Mouse (Mus musculus) MEL (cell line): ENCODE results near the gene Fbxl15. TPM values are rescaled to one million over a fixed set of nuclear protein-coding genes. Genes with fewer than 3 reads are reported as not detected.

ENCODE experiments used
- DNase-seq: peaks from one replicate; pipeline ENCODE4 v3.0.0; 2011; ENCODE audit warnings: low read depth, low spot score
- H3K27ac ChIP-seq: 2 replicates; pipeline ENCODE4 v1.5.1; 2012; ENCODE audit warnings: low read depth, mild to moderate bottlenecking, control low read depth, low read length, moderate library complexity; ENCODE audit not compliant: control insufficient read depth
- H3K27me3 ChIP-seq, 2 experiments: fragments of 150-350 bp in 1 of 2; sonication (generic) in 1 of 2; 2 replicates each; pipeline ENCODE4 v1.6.1; 2012; ENCODE audit warnings: low read length in 2 of 2, mild to moderate bottlenecking in 2 of 2, improper control_type of control experiment in 1 of 2, moderate library complexity in 1 of 2; ENCODE audit not compliant: insufficient read depth in 2 of 2, control insufficient read depth in 1 of 2
- H3K36me3 ChIP-seq, 2 experiments: 2 replicates each; pipeline ENCODE4 v1.6.1; 2012 to 2014; ENCODE audit warnings: low read length in 2 of 2, improper control_type of control experiment in 1 of 2, inconsistent platforms in 1 of 2, mild to moderate bottlenecking in 1 of 2; ENCODE audit not compliant: insufficient read depth in 2 of 2, control insufficient read depth in 1 of 2
- H3K4me1 ChIP-seq, 2 experiments: fragments of 150-350 bp in 1 of 2; sonication (generic) in 1 of 2; 2 replicates each; pipeline ENCODE4 v1.6.1; 2012; ENCODE audit warnings: low read length in 2 of 2, improper control_type of control experiment in 1 of 2, mild to moderate bottlenecking in 1 of 2; ENCODE audit not compliant: insufficient read depth in 2 of 2, control insufficient read depth in 1 of 2
- H3K4me3 ChIP-seq, 2 experiments: fragments of 150-350 bp in 1 of 2; sonication (generic) in 1 of 2; 2 replicates each; pipeline ENCODE4 v1.5.1; 2012; ENCODE audit warnings: low read depth in 2 of 2, low read length in 2 of 2, mild to moderate bottlenecking in 2 of 2, moderate library complexity in 2 of 2, control low read depth in 1 of 2, improper control_type of control experiment in 1 of 2; ENCODE audit not compliant: control insufficient read depth in 1 of 2, insufficient read depth in 1 of 2
- H3K79me2 ChIP-seq: 2 replicates; pipeline ENCODE4 v1.6.1; 2012; ENCODE audit warnings: mild to moderate bottlenecking, low read length, moderate library complexity; ENCODE audit not compliant: control insufficient read depth, poor library complexity, insufficient read depth
- H3K9ac ChIP-seq: 2 replicates; pipeline ENCODE4 v1.6.1; 2012; ENCODE audit warnings: low read depth, mild to moderate bottlenecking, control low read depth, low read length, moderate library complexity; ENCODE audit not compliant: control insufficient read depth, poor library complexity, severe bottlenecking
- H3K9me3 ChIP-seq: fragments of 150-350 bp; sonication (generic); replicated peaks from 2 replicates; pipeline ENCODE4 v1.6.1; 2012; ENCODE audit warnings: mild to moderate bottlenecking, low read length, improper control_type of control experiment, moderate library complexity; ENCODE audit not compliant: insufficient read depth
- BHLHE40 ChIP-seq: IDR thresholded peaks from 2 replicates; pipeline ENCODE4 v1.6.1; 2012; ENCODE audit warnings: low read depth, mild to moderate bottlenecking, inconsistent platforms, low read length, improper control_type of control experiment, borderline replicate concordance
- CHD2 ChIP-seq: IDR thresholded peaks from 2 replicates; pipeline ENCODE4 v1.6.1; 2011; ENCODE audit warnings: low read length, improper control_type of control experiment
- CTCF ChIP-seq, 3 experiments: IDR thresholded peaks in 2 of 3; conservative IDR thresholded peaks in 1 of 3; 2 replicates each; pipeline ENCODE4 v1.5.1; 2011 to 2012; ENCODE audit warnings: low read length in 3 of 3, low read depth in 2 of 3, mild to moderate bottlenecking in 2 of 3, improper control_type of control experiment in 1 of 3, inconsistent platforms in 1 of 3, mixed read lengths in 1 of 3, moderate library complexity in 1 of 3; ENCODE audit not compliant: control insufficient read depth in 1 of 3, insufficient read depth in 1 of 3, poor library complexity in 1 of 3, severe bottlenecking in 1 of 3
- E2F4 ChIP-seq: IDR thresholded peaks from 2 replicates; pipeline ENCODE4 v1.6.1; 2011; ENCODE audit warnings: low read depth, low read length, improper control_type of control experiment, borderline replicate concordance
- EP300 ChIP-seq, 2 experiments: IDR thresholded peaks; 2 replicates each; pipeline ENCODE4 v1.6.1; 2011; ENCODE audit warnings: improper control_type of control experiment in 2 of 2, low read length in 2 of 2, low read depth in 1 of 2, mild to moderate bottlenecking in 1 of 2
- ETS1 ChIP-seq: IDR thresholded peaks from 2 replicates; pipeline ENCODE4 v1.6.1; 2012; ENCODE audit warnings: low read depth, mild to moderate bottlenecking, inconsistent platforms, low read length, improper control_type of control experiment, moderate library complexity
- GATA1 ChIP-seq: IDR thresholded peaks from 2 replicates; pipeline ENCODE4 v1.6.1; 2011; ENCODE audit warnings: low read depth, low read length, improper control_type of control experiment
- JUND ChIP-seq: IDR thresholded peaks from 2 replicates; pipeline ENCODE4 v1.6.1; 2011; ENCODE audit warnings: low read depth, mild to moderate bottlenecking, improper control_type of control experiment, low read length
- MAFK ChIP-seq: IDR thresholded peaks from 2 replicates; pipeline ENCODE4 v1.6.1; 2011; ENCODE audit warnings: low read depth, mild to moderate bottlenecking, low read length, improper control_type of control experiment, borderline replicate concordance
- MAX ChIP-seq: IDR thresholded peaks from 2 replicates; pipeline ENCODE4 v1.6.1; 2011; ENCODE audit warnings: low read length, improper control_type of control experiment
- MAZ ChIP-seq: IDR thresholded peaks from 2 replicates; pipeline ENCODE4 v1.6.1; 2012; ENCODE audit warnings: low read depth, mild to moderate bottlenecking, inconsistent platforms, low read length, improper control_type of control experiment
- MEF2A ChIP-seq: IDR thresholded peaks from 2 replicates; pipeline ENCODE4 v1.6.1; 2014; ENCODE audit warnings: low read depth, mild to moderate bottlenecking, inconsistent platforms, low read length, improper control_type of control experiment; ENCODE audit not compliant: poor library complexity, insufficient replicate concordance, severe bottlenecking; ENCODE audit errors: extremely low read depth
- MXI1 ChIP-seq: IDR thresholded peaks from 2 replicates; pipeline ENCODE4 v1.6.1; 2011; ENCODE audit warnings: mild to moderate bottlenecking, low read depth, low read length, improper control_type of control experiment
- MYB ChIP-seq: IDR thresholded peaks from 2 replicates; pipeline ENCODE4 v1.6.1; 2011; ENCODE audit warnings: mild to moderate bottlenecking, low read depth, low read length, improper control_type of control experiment
- MYC ChIP-seq: IDR thresholded peaks from 2 replicates; pipeline ENCODE4 v1.6.1; 2011; ENCODE audit warnings: low read depth, mild to moderate bottlenecking, low read length, improper control_type of control experiment, moderate library complexity
- POLR2A ChIP-seq, 2 experiments: IDR thresholded peaks; 2 replicates each; pipeline ENCODE4 v1.6.1; 2011 to 2012; ENCODE audit warnings: low read length in 2 of 2, mild to moderate bottlenecking in 2 of 2, control low read depth in 1 of 2, improper control_type of control experiment in 1 of 2, low read depth in 1 of 2, moderate library complexity in 1 of 2; ENCODE audit not compliant: control insufficient read depth in 1 of 2, insufficient read depth in 1 of 2, poor library complexity in 1 of 2
- TAL1 ChIP-seq: IDR thresholded peaks from 2 replicates; pipeline ENCODE4 v1.6.1; 2012; ENCODE audit warnings: mild to moderate bottlenecking, inconsistent platforms, low read length, moderate library complexity, mixed read lengths
- TCF12 ChIP-seq: IDR thresholded peaks from 2 replicates; pipeline ENCODE4 v1.6.1; 2014; ENCODE audit warnings: low read depth, mild to moderate bottlenecking, inconsistent platforms, low read length, improper control_type of control experiment, moderate library complexity
- USF1 ChIP-seq: IDR thresholded peaks from 2 replicates; pipeline ENCODE4 v1.6.1; 2014; ENCODE audit warnings: low read depth, mild to moderate bottlenecking, inconsistent platforms, low read length, improper control_type of control experiment, moderate library complexity
- USF2 ChIP-seq, 2 experiments: IDR thresholded peaks; 2 replicates each; pipeline ENCODE4 v1.6.1; 2011 to 2012; ENCODE audit warnings: improper control_type of control experiment in 2 of 2, low read length in 2 of 2, borderline replicate concordance in 1 of 2, inconsistent platforms in 1 of 2, low read depth in 1 of 2, mild to moderate bottlenecking in 1 of 2; ENCODE audit not compliant: insufficient read depth in 1 of 2
- ZKSCAN1 ChIP-seq: IDR thresholded peaks from 2 replicates; pipeline ENCODE4 v1.6.1; 2012; ENCODE audit warnings: low read depth, mild to moderate bottlenecking, inconsistent platforms, low read length, improper control_type of control experiment, moderate library complexity
- polyA plus RNA-seq, 2 experiments: library from polyadenylated mRNA; stranded (reverse) in 1 of 2; unstranded in 1 of 2; fragments of >175 nt in 1 of 2; fragments of >200 nt in 1 of 2; gene quantifications; 2 replicates each; pipeline versions ENCODE4 v1.2.1 to v1.2.4; 2012; ENCODE audit warnings: low replicate concordance in 2 of 2, low read depth in 1 of 2; ENCODE audit not compliant: insufficient read length in 2 of 2, insufficient read depth in 1 of 2, missing spikeins in 1 of 2
- total RNA-seq: library from RNA; depleted of rRNA; stranded (reverse); fragments of 300-350 nt; gene quantifications from 2 replicates; pipeline ENCODE4 v1.2.3, GENCODE M21; 2012

Fbxl15 gene
- total and polyA plus RNA-seq, 3 experiments: 12.7 to 13.2 TPM; not detected in 1

- TF ChIP-seq TAL1 (peak; percentile 94), GATA1 (peak; percentile 89), E2F4 (no peak), MYC (peak; percentile 86), POLR2A (IDR thresholded peaks at IDR 0.05; ENCODE audit: control insufficient read depth in 1 of 2, insufficient read depth in 1 of 2, low read depth in 1 of 2, low read length in 2 of 2, poor library complexity in 1 of 2) (peak in 1 of 2 experiments; percentile 53; a peak in 1 of 4 replicates)
- TF ChIP-seq, all 39 proteins: peak for 20
These were observed 12.9 kb upstream of the Fbxl15 start (continued) for GRCm38 (mm10) chr19:46314872-46315742.

DNA sequence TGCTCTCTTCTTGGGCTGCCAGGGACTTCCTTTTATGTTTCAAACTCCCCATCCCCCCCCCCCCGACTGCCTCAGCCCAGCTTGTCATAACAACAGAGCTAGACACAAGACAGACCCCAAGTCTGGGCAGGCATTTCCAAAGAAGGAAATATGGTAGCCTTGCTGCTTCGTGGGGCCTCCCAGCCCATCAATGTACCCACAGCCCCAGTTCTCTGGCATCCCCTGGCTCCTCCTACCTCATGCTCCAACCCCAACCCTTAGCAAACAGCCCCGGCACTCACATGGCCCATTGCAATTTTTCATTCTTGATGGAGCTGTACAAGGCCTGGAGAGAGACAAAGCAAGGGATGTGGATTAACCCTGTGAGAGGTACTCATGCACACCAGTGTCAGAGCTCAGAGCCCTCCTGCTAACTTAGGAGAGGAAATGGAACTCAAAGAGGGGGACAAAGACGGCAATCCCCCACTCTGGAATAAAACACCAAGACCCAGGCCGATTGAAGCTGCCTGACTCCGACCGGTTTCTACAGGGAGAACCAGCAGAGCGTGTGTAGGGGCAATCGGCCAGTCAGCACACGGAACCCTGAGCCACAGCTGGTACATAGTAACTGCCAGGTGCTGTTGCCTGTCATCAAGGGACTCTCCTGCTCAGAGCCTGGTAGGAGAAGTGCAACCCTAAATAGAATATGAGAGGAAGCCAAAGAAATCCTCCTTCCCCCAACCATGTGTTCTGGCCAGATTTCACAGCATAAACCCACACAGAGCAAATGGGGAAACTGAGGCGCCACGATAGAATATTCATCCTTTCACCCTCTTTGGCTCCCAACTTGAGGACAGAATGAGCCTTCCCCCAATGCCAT is 12.0 kb upstream of the Fbxl15 start:
- H3K36me3 ChIP-seq: peaks cover 0 to 16% of the 10 kb centered on the region in 2 experiments; a peak in 2 of 4 replicates
- H3K4me3 ChIP-seq: no peak overlapping the region
- H3K9ac ChIP-seq: peak overlapping the region; percentile 8; the same call in 1 of the 2 replicates
- no peaks in the 10 kb centered on the region for H3K27me3 ChIP-seq
- H3K9me3 ChIP-seq: no peaks in the 10 kb centered on the region
- no peak for TF ChIP-seq CHD2
- no peak for TF ChIP-seq MXI1
- no peak for TF ChIP-seq USF1
- no peak for TF ChIP-seq MYC
- no peak for TF ChIP-seq ZKSCAN1
- TF ChIP-seq GATA1: no peak
- TF ChIP-seq ETS1: no peak
- no peak; the same call in 1 of the 2 replicates for TF ChIP-seq MAX
- TF ChIP-seq MYB: no peak
- no peak for TF ChIP-seq MAZ
- H3K27ac ChIP-seq: peak overlapping the region; percentile 88
- H3K79me2 ChIP-seq: no peaks in the 10 kb centered on the region
- peaks cover 14 to 30% of the 10 kb centered on the region in 2 experiments for H3K4me1 ChIP-seq
- DNase-seq: no peak

DNA sequence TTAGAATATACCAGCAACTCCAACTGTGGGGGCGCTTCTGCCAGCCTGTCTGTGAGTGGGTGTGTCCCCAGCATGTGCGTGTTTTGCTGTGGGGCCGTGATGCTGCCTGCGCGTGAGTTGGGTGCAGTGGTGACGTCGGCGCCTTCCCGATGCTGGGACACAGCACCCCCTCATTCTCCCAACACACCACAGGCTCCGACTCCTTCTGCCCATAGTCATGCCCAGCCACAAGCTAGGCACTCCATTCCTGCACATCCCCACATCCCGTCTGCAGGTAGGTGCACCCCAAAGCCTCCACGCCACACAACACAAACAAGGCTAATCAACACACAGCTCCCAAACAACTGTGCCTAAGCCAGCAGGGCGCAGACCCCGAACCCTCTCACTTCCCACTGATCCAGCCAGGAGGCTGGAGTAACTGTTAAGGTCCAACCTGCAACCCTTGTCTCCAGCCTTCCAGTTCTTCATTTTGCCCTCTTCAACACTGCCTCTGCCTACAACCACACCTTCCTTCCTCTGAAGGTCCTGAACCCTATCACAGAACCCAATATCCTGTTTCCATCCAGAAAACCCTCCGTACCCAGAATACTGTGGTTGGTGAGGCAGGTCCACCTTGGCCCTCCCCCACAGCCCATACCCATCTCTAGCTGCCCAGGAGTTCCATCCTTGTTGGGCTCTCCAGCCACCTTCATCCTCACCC is 11.0 kb upstream of the Fbxl15 start:
- no peak overlapping the region for H3K9ac ChIP-seq
- H3K27ac ChIP-seq: no peak overlapping the region
- H3K4me3 ChIP-seq: no peak overlapping the region
- no peaks in the 10 kb centered on the region for H3K9me3 ChIP-seq
- DNase-seq: no peak
- H3K79me2 ChIP-seq: no peaks in the 10 kb centered on the region
- peaks cover 0 to 18% of the 10 kb centered on the region in 2 experiments; a peak in 2 of 4 replicates for H3K36me3 ChIP-seq
- H3K27me3 ChIP-seq: no peaks in the 10 kb centered on the region
- peaks cover 14 to 37% of the 10 kb centered on the region in 2 experiments for H3K4me1 ChIP-seq
- no peak for TF ChIP-seq MAFK
- TF ChIP-seq BHLHE40: no peak
- TF ChIP-seq JUND: no peak
- no peak for TF ChIP-seq MXI1
- no peak for TF ChIP-seq CTCF (IDR thresholded peaks at IDR 0.05 in 2 of 3, conservative IDR thresholded peaks at IDR 0.05 in 1 of 3; ENCODE audit: control insufficient read depth in 1 of 3, insufficient read depth in 1 of 3, low read depth in 2 of 3, low read length in 3 of 3, poor library complexity in 1 of 3, severe bottlenecking in 1 of 3)
- no peak for TF ChIP-seq MEF2A
- no peak for TF ChIP-seq TCF12
- TF ChIP-seq EP300 (IDR thresholded peaks at IDR 0.05; ENCODE audit: low read depth in 1 of 2, low read length in 2 of 2): no peak
- no peak for TF ChIP-seq POLR2A (IDR thresholded peaks at IDR 0.05; ENCODE audit: control insufficient read depth in 1 of 2, insufficient read depth in 1 of 2, low read depth in 1 of 2, low read length in 2 of 2, poor library complexity in 1 of 2)
- TF ChIP-seq MYB: no peak
- no peak for TF ChIP-seq CHD2
- TF ChIP-seq USF2 (IDR thresholded peaks at IDR 0.05; ENCODE audit: borderline replicate concordance in 1 of 2, insufficient read depth in 1 of 2, low read depth in 1 of 2, low read length in 2 of 2): no peak
- TF ChIP-seq USF1: no peak
- TF ChIP-seq ZKSCAN1: no peak
- no peak for TF ChIP-seq GATA1
- TF ChIP-seq, all 39 proteins: peak for 0
